Mouse (Mus musculus): ENCODE data around the gene Rabep2. TPM values are rescaled to one million over a fixed set of nuclear protein-coding genes. Genes with fewer than 3 reads are reported as not detected.

Gene Rabep2
- polyA plus RNA-seq, 1 experiment from 2014 or later: 35.7 TPM

DNA sequence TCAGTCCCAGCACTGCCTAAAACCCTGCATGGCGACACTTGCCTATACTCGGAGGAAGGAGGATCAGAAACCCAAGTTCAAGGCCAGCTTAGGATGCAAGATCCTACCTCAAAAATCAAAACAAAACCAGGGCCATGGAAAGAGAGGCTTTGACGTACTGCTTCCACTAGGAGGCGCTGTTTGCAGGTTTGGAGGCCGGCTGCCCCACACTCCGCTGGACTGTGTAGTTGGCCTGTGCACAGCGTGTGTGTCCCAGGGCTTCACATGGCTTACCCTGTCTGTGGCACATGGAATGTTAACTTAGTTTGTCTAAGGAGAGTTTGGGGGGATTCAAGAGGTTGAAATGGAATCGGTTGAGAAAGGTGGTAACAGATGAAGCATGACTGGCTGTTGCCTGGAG lies 8.3 kb downstream of the Rabep2 start:
- Histone ChIP-seq H3K4me1 (no peaks in the 10 kb centered on the region), H3K27ac (no peak overlapping the region), H3K36me3 (peaks cover 48% of the 10 kb centered on the region), H3K9me3 (replicated peaks) (no peaks in the 10 kb centered on the region), H3K27me3 (no peaks in the 10 kb centered on the region), H3K4me3 (replicated peaks) (no peak overlapping the region), H3K4me2 (no peak overlapping the region), H3K9ac (no peak overlapping the region)
- ATAC-seq (replicated peaks; ENCODE audit: low FRiP score): no peak
- WGBS: 20% methylated on average over 8 of the region's 8 CpGs

DNA sequence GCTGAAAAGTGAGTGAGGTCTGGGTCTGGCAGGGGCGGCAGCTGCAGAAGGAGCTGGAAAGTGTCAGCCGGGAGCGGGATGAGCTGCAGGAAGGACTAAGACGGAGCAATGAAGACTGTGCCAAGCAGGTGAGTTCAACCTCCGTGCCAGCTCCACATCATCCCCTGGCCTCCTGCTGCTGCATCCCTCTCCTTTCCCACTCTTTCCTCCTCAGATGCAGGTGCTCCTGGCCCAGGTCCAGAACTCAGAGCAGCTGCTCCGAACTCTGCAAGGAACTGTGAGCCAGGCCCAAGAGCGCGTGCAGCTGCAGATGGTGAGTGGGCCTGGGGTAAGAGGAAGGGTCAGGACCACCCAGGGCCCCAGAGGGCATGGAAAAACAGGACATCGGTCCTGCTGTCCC lies 11.6 kb downstream of the Rabep2 start:
- 84% methylated on average over 9 of the region's 9 CpGs for WGBS

DNA sequence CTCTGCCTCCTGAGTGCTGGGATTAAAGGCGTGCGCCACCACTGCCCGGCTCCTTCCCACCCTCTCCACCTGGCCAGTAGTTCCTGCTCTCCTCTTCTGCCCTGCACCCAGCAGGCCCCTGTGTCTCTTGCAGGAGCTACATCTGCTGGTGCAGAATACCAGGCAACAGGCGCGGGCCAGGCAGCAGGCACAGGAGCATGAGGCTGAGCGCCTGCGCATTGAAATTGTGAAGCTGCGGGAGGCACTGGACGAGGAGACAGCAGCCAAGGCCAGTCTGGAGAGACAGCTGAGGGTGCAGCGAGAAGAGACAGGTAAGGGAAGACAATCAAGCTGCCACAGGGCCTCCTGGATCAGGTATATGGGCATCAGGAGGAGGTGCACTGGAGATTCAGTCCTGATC lies 15.4 kb downstream of the Rabep2 start:
- Histone ChIP-seq H3K36me3 (peaks cover 78% of the 10 kb centered on the region), H3K9ac (no peak overlapping the region), H3K27me3 (no peaks in the 10 kb centered on the region), H3K27ac (no peak overlapping the region), H3K4me2 (no peak overlapping the region), H3K4me1 (no peaks in the 10 kb centered on the region), H3K4me3 (replicated peaks) (no peak overlapping the region), H3K9me3 (replicated peaks) (no peaks in the 10 kb centered on the region)
- ATAC-seq (replicated peaks; ENCODE audit: low FRiP score): no peak
- WGBS: 94% methylated on average over 10 of the region's 10 CpGs

More for the DNA sequence above, 11.6 kb downstream of the Rabep2 start:
- ATAC-seq (replicated peaks; ENCODE audit: low FRiP score): no peak
- Histone ChIP-seq H3K27me3 (no peaks in the 10 kb centered on the region), H3K4me3 (replicated peaks) (no peak overlapping the region), H3K4me2 (no peak overlapping the region), H3K9me3 (replicated peaks) (no peaks in the 10 kb centered on the region), H3K9ac (no peak overlapping the region), H3K27ac (no peak overlapping the region), H3K36me3 (peaks cover 46% of the 10 kb centered on the region), H3K4me1 (no peaks in the 10 kb centered on the region)

DNA sequence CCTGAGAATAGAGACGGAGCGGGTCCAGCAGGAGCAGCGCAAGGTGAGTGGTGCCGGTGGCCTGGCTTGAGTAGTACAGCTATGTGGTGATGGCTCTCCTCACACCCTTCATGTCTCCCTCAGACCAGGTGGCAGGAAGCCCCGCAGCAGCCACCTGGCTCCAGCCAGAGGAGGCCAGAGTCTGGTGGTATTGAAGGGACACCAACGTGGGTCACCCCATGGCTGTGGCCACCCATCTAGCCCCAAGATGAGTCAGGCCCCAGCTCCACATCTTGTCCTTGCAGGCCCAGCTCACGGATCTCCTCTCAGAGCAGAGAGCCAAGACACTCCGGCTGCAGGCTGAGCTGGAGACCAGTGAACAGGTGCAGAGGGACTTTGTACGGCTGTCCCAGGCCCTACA lies 16.0 kb downstream of the Rabep2 start:
- no peaks in the 10 kb centered on the region for H3K4me1 ChIP-seq
- no peak overlapping the region for H3K27ac ChIP-seq
- no peaks in the 10 kb centered on the region for H3K27me3 ChIP-seq
- H3K9me3 ChIP-seq (replicated peaks): no peaks in the 10 kb centered on the region
- no peak overlapping the region for H3K4me2 ChIP-seq
- H3K4me3 ChIP-seq (replicated peaks): no peak overlapping the region
- no peak for ATAC-seq (replicated peaks; ENCODE audit: low FRiP score)
- 95% methylated on average over 9 of the region's 9 CpGs for WGBS
- H3K9ac ChIP-seq: no peak overlapping the region
- peaks cover 78% of the 10 kb centered on the region for H3K36me3 ChIP-seq

DNA sequence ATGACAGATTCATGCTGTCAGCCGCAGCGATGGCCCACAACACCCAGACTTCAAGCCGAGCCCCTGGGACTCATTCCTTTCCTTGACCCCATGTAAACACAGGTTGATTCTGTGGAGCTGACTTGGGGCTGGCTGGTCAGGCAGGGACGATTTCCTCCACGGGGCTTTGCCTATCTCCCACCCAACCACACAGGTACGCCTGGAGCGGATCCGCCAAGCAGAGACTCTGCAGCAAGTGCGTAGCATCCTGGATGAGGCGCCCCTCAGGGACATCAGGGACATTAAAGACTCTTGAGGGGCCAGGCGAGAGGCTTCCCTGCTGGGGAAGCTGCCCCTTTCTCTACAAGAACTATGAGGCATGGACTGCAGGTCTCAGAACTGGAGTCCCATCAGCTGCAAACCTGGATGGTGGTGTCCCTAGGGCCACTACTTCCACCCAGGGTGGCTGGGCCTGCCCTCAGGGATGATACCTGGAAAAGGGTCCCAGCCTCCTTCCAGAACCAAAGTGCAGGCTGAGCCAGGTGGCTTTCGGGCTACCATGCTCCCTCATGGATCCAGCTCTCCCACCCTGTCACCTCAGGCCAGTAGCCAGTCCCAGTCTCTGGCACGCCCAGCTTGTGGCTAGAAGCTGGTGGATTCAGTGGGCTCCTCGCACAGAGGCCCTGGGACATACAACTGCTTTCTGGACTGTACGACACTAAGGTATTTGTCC lies 16.7 kb downstream of the Rabep2 start:
- Histone ChIP-seq H3K36me3 (peaks cover 73% of the 10 kb centered on the region), H3K4me3 (replicated peaks) (no peak overlapping the region), H3K27ac (no peak overlapping the region), H3K27me3 (no peaks in the 10 kb centered on the region), H3K4me1 (no peaks in the 10 kb centered on the region), H3K4me2 (no peak overlapping the region), H3K9ac (no peak overlapping the region), H3K9me3 (replicated peaks) (no peaks in the 10 kb centered on the region)
- ATAC-seq (replicated peaks; ENCODE audit: low FRiP score): no peak
- WGBS: 94% methylated on average over 15 of the region's 15 CpGs

DNA sequence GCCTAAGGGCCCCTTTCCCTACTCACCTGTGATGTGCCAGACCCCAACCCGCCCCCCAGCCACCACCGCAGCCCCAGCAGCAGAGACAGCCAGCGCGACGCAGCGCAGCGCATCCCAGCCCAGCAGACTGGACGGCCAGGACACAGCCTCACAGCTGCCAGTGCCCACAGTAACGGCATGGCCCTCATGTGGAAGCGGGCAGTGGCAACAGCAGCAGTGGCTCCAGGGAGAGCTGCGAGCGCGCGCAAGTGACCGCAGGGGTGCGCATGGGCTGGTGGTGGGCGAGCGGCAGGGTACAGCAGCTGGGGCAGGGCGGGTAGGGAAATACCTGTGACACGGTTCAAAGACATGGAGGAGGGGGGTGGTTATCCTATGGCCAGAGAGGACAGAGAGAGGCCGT lies 17.7 kb downstream of the Rabep2 start:
- Histone ChIP-seq H3K36me3 (peaks cover 67% of the 10 kb centered on the region), H3K4me3 (replicated peaks) (no peak overlapping the region), H3K4me1 (no peaks in the 10 kb centered on the region), H3K27me3 (no peaks in the 10 kb centered on the region), H3K9me3 (replicated peaks) (no peaks in the 10 kb centered on the region), H3K27ac (no peak overlapping the region), H3K9ac (no peak overlapping the region), H3K4me2 (no peak overlapping the region)
- WGBS: 93% methylated on average over 21 of the region's 21 CpGs
- no peak for ATAC-seq (replicated peaks; ENCODE audit: low FRiP score)

DNA sequence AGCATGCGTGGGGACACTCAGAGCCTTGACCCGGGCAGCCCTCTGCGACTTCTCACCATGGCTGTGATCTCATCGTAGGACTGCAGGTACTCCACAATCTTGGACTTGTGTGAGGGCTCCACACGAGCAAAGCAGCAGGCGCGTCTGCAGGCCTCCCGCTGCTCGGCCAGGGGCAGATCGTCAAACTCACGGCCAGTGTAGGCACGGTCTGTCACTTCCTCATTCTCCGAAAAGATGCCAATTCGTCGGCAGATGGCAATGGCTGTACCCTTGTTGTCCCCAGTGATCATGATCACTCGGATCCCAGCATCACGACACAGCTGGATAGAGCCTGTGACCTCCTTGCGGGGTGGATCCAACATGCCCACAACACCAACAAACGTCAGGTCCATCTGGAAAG lies 19.9 kb downstream of the Rabep2 start:
- 90% methylated on average over 19 of the region's 19 CpGs for WGBS

DNA sequence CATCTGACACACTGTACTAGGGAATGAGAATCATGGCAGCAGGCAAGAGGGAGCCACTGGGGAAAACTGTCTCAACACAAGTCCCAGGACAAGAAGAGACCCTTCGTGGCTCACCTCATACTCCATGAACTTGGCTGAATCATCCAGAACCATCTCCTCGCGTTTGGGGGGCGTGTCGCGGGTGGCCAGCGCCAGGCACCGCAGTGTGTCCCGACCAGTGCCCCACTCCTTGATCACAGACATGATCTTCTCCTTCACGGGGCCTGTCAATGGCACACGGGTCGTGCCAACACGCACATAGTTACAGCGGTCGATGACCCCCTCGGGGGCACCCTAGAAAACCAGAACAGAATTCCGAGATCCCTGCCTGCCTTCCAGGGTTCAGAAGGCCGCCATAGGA lies 21.4 kb downstream of the Rabep2 start:
- no peaks in the 10 kb centered on the region for H3K9me3 ChIP-seq (replicated peaks)
- H3K9ac ChIP-seq: no peak overlapping the region
- H3K36me3 ChIP-seq: peaks cover 38% of the 10 kb centered on the region
- no peak overlapping the region for H3K4me2 ChIP-seq
- H3K27ac ChIP-seq: no peak overlapping the region
- H3K27me3 ChIP-seq: no peaks in the 10 kb centered on the region
- WGBS: 91% methylated on average over 18 of the region's 18 CpGs
- no peak for ATAC-seq (replicated peaks; ENCODE audit: low FRiP score)
- no peaks in the 10 kb centered on the region for H3K4me1 ChIP-seq
- no peak overlapping the region for H3K4me3 ChIP-seq (replicated peaks)

More for the DNA sequence above, 19.9 kb downstream of the Rabep2 start:
- H3K9ac ChIP-seq: no peak overlapping the region
- no peaks in the 10 kb centered on the region for H3K27me3 ChIP-seq
- no peaks in the 10 kb centered on the region for H3K4me1 ChIP-seq
- H3K4me2 ChIP-seq: no peak overlapping the region
- no peaks in the 10 kb centered on the region for H3K9me3 ChIP-seq (replicated peaks)
- no peak for ATAC-seq (replicated peaks; ENCODE audit: low FRiP score)
- H3K4me3 ChIP-seq (replicated peaks): no peak overlapping the region
- no peak overlapping the region for H3K27ac ChIP-seq
- peaks cover 49% of the 10 kb centered on the region for H3K36me3 ChIP-seq

DNA sequence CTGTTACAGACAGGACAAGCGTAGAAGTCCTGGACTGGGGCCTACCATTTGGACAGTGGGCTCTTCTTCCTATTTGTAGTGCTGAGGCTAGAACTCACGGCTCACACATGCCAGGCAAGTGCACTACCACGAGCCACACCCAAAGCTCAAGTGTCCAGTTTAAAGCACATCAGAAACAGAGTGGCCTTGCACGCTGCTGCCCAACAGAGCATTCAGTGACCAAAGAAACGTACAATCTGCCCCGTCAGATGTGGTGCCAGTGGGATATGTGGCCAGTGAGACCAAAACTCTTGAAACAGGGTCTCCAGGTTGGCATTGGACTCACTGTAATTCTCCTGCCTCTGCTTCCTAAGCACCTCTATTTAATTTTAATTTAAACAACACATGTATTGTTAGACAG lies 22.1 kb downstream of the Rabep2 start:
- Histone ChIP-seq H3K27ac (no peak overlapping the region), H3K27me3 (no peaks in the 10 kb centered on the region)
- 82% methylated on average over 6 of the region's 6 CpGs for whole genome bisulfite sequencing

DNA sequence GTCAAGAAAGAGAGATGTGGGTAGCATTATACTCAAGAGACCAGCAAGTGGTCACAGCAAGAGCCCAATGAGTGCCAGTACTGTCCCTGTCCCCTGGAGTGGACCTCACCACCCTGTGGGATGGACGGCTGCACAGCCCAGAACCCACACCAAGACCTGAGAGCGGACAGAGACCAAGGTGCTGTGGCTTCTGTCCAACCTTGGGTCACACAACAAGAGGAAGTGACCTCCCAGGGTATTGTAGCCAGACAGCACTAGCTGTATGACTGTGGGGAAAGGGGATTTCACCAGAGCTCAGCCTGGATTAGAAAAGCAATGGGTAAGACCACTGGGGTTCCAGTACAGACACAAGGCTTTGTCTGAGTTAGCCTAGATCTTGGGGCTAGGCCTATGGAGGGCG lies 23.7 kb downstream of the Rabep2 start:
- no peak overlapping the region for H3K4me2 ChIP-seq
- H3K4me3 ChIP-seq (replicated peaks): no peak overlapping the region
- WGBS: 88% methylated on average over 3 of the region's 3 CpGs
- no peak for ATAC-seq (replicated peaks; ENCODE audit: low FRiP score)
- no peaks in the 10 kb centered on the region for H3K9me3 ChIP-seq (replicated peaks)
- no peaks in the 10 kb centered on the region for H3K27me3 ChIP-seq
- no peak overlapping the region for H3K27ac ChIP-seq
- no peaks in the 10 kb centered on the region for H3K4me1 ChIP-seq
- H3K36me3 ChIP-seq: peaks cover 16% of the 10 kb centered on the region
- no peak overlapping the region for H3K9ac ChIP-seq

More for the DNA sequence above, 22.1 kb downstream of the Rabep2 start:
- Histone ChIP-seq H3K4me2 (no peak overlapping the region), H3K9me3 (replicated peaks) (no peaks in the 10 kb centered on the region), H3K36me3 (peaks cover 32% of the 10 kb centered on the region), H3K9ac (no peak overlapping the region), H3K4me3 (replicated peaks) (no peak overlapping the region), H3K4me1 (no peaks in the 10 kb centered on the region)
- ATAC-seq (replicated peaks; ENCODE audit: low FRiP score): no peak

DNA sequence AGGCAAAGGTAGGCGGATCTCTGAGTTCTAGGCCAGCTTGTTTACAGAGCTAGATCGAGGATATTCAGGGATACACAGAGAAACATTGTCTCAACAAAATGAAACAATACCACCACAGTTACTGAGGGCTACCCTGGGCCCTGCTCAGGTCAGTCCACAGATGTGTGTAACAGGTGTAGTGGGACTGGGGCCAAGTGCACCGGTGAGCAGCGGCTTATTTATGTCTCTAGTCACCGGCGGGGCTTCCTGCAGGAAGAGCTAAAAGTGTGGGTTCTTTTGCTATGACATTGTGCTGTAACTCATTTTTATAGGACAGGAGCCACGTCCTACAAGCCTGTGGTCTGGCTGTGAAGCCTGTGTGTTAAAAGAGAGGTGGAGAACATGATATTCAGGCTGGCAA lies 25.3 kb downstream of the Rabep2 start:
- H3K27ac ChIP-seq: no peak overlapping the region
- H3K4me2 ChIP-seq: no peak overlapping the region
- 19% methylated on average over 7 of the region's 7 CpGs for WGBS
- peaks cover 9% of the 10 kb centered on the region for H3K4me1 ChIP-seq
- no peak overlapping the region for H3K9ac ChIP-seq
- no peaks in the 10 kb centered on the region for H3K27me3 ChIP-seq
- no peak for ATAC-seq (replicated peaks; ENCODE audit: low FRiP score)
- no peaks in the 10 kb centered on the region for H3K36me3 ChIP-seq
- no peaks in the 10 kb centered on the region for H3K9me3 ChIP-seq (replicated peaks)
- H3K4me3 ChIP-seq (replicated peaks): no peak overlapping the region

DNA sequence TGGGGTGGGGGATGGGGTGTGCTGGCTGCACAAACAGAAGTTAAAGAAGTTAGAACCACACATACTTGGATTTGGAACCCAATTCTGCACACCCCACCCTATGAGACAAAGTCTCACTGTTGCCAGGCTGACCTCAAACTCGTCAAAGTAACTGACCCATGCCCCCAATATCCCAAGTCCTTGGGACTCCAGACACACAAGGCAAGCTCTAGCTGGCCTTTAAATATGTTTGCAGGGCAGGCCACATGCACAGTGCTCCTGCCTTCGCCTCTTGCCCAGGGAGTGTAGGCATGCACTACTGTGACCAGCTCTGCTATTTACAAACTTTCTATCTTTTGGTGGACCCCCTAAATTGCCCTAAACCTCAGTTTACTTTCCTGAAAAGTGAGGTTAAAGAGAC lies 26.7 kb downstream of the Rabep2 start:
- no peak overlapping the region for H3K4me3 ChIP-seq (replicated peaks)
- H3K27me3 ChIP-seq: no peaks in the 10 kb centered on the region
- no peak overlapping the region for H3K27ac ChIP-seq
- no peaks in the 10 kb centered on the region for H3K9me3 ChIP-seq (replicated peaks)
- no peak for ATAC-seq (replicated peaks; ENCODE audit: low FRiP score)
- H3K4me1 ChIP-seq: peaks cover 14% of the 10 kb centered on the region
- no peak overlapping the region for H3K9ac ChIP-seq
- H3K36me3 ChIP-seq: no peaks in the 10 kb centered on the region
- H3K4me2 ChIP-seq: no peak overlapping the region
- WGBS: 69% methylated on average over 2 of the region's 2 CpGs
